Mouse (Mus musculus) megakaryocyte, embryonic 14.5 days (primary cell): ENCODE results near the gene Mettl15.

Experiments
- FLI1 ChIP-seq: IDR thresholded peaks from 2 replicates; pipeline ENCODE4 v1.6.1; 2012; ENCODE audit warnings: low read length, inconsistent platforms, mixed read lengths
- GATA1 ChIP-seq: IDR thresholded peaks from 3 replicates; pipeline ENCODE4 v1.6.1; 2012; ENCODE audit warnings: mixed read lengths, low read length, inconsistent platforms, borderline replicate concordance

- TF ChIP-seq GATA1 (no peak), FLI1 (no peak)
These were observed 124.4 kb downstream of the Mettl15 start for GRCm38 (mm10) chr2:109156131-109156530.
